Mouse (Mus musculus) C2C12 (cell line): Measurements from ENCODE around the gene Npr1.

Experiments
- CEBPB ChIP-seq: IDR thresholded peaks from one replicate; pipeline ENCODE4 v1.6.1; 2011; ENCODE audit warnings: low read depth, mild to moderate bottlenecking, control low read depth, moderate library complexity
- CTCF ChIP-seq: IDR thresholded peaks from one replicate; pipeline ENCODE4 v1.5.1; 2011; ENCODE audit not compliant: control insufficient read depth, insufficient read depth, insufficient read length
- FOSL1 ChIP-seq: IDR thresholded peaks from one replicate; pipeline ENCODE4 v1.8.0; 2011; ENCODE audit warnings: mild to moderate bottlenecking, low read length; ENCODE audit not compliant: poor library complexity, insufficient read depth, severe bottlenecking
- MAX ChIP-seq: IDR thresholded peaks from one replicate; pipeline ENCODE4 v1.6.1; 2011; ENCODE audit warnings: mild to moderate bottlenecking, control low read depth
- MYOD1 ChIP-seq: IDR thresholded peaks from one replicate; pipeline ENCODE4 v1.6.1; 2011; ENCODE audit warnings: low read depth; ENCODE audit not compliant: control insufficient read depth, insufficient read length
- MYOG ChIP-seq: IDR thresholded peaks from one replicate; pipeline ENCODE4 v1.6.1; 2011; ENCODE audit not compliant: control insufficient read depth, insufficient read length; ENCODE audit errors: extremely low read depth
- USF1 ChIP-seq: IDR thresholded peaks from one replicate; pipeline ENCODE4 v1.6.1; 2011; ENCODE audit warnings: low read depth, mild to moderate bottlenecking, control low read depth, moderate library complexity

DNA sequence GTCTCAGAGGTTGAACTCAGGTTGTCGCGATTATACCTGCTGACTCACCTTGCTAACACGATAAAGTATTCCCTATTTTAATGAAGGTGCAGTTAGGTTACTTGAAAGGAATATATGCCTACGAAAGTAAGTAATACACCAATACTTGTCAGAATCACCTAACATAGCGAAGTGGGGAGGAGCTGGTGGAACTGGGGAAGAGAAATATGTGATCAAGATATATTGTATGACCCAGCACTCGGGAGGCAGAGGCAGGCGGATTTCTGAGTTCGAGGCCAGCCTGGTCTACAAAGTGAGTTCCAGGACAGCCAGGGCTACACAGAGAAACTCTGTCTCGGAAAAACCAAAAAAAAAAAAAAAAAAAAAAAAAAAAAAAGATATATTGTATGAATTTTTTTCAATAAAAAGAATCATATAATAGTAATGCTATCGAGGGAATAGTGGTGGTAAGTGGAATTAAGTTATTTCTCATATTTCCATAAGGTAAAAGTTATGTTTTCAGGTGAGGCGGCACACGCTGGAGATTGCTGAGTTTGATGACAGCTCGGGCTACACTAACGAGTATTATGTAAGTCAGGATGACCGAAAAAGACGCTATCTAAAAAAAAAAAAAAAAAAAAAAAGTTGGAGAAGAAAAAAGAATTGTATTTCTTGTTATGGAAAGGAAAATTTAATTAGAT lies 9.6 kb upstream of the Npr1 start:
- TF ChIP-seq MAX: no peak
- no peak for TF ChIP-seq CEBPB
- no peak for TF ChIP-seq CTCF
- TF ChIP-seq USF1: no peak
- TF ChIP-seq MYOG: no peak
- TF ChIP-seq MYOD1: no peak
- TF ChIP-seq FOSL1: no peak
